Mouse (Mus musculus): Measurements from ENCODE around the gene Nyap2. TPM values are rescaled to one million over a fixed set of nuclear protein-coding genes. Genes with fewer than 3 reads are reported as not detected.
A peak's percentile ranks its signal among the peaks of the same experiment; 100 is the strongest.

The Nyap2 gene
- polyA plus RNA-seq, 2 experiments = 0.06 TPM; not detected in 1

DNA sequence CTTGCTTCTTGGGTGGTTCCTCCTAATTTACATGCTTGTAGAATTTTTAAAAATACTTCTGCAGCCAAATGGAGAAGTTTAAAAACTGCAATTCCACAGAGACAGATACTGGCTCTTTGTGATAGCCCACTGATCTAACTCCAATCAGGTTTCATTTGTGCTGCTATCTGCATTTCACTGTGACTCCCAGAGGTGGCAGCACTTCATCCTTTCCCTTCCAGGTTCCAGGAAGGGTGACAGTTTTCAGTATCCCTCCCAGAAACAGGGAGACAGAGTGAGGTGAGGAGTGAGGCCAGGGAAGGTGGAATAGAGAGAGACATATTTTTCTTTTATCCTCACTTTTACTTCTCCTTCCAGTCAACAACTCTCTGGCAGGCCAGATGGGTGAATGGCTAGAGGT lies 230.7 kb downstream of the Nyap2 start:
- H3K36me3 ChIP-seq (ENCODE audit: control insufficient read depth, insufficient read depth, low read length) = no peaks in the 10 kb centered on the region
- H3K9ac ChIP-seq (ENCODE audit: low read depth, low read length, severe bottlenecking) = no peak overlapping the region
- H3K4me2 ChIP-seq (replicated peaks; ENCODE audit: low read depth, low read length, severe bottlenecking) = no peak overlapping the region
- H3K4me3 ChIP-seq (replicated peaks; ENCODE audit: low read length) = no peak overlapping the region
- no peaks in the 10 kb centered on the region for H3K27me3 ChIP-seq (ENCODE audit: control insufficient read depth, insufficient read depth, low read length)
- no peak for ATAC-seq (ENCODE audit: low FRiP score, low read depth)
- no peak for DNase-seq (ENCODE audit: low spot score)
- no peaks in the 10 kb centered on the region for H3K9me3 ChIP-seq (ENCODE audit: control insufficient read depth, low read length)
- H3K4me1 ChIP-seq (ENCODE audit: control insufficient read depth, insufficient read depth, low read length) = no peaks in the 10 kb centered on the region
- no peak overlapping the region for H3K27ac ChIP-seq (replicated peaks; ENCODE audit: low read depth, low read length)
- no peak for TF ChIP-seq POLR2A (IDR thresholded peaks at IDR 0.05; ENCODE audit: borderline replicate concordance, extremely low read depth, insufficient read depth, insufficient read length)

DNA sequence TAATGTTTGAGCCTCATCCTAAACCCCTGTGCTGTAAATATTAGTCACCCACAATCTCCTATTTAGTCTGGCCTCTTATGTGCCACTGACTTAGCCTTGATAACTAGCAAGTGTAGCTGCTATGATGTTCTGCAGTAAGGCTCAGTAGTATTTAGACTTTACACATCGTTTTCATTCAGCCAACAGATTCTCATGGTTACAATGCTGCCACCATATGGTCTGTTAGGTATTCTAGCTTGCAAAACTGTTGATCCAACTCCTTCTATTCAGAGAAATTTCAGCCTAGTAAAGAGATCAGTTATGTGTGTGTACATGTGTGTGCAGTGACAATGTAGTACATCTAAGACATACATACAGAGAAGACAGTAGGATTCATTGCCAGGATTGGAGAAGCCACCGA lies 231.2 kb downstream of the Nyap2 start:
- no peak for TF ChIP-seq POLR2A (IDR thresholded peaks at IDR 0.05; ENCODE audit: borderline replicate concordance, extremely low read depth, insufficient read depth, insufficient read length)
- no peak overlapping the region for H3K27ac ChIP-seq (replicated peaks; ENCODE audit: low read depth, low read length)
- no peaks in the 10 kb centered on the region for H3K27me3 ChIP-seq (ENCODE audit: control insufficient read depth, insufficient read depth, low read length)
- no peak overlapping the region for H3K4me2 ChIP-seq (replicated peaks; ENCODE audit: low read depth, low read length, severe bottlenecking)
- no peak for DNase-seq (ENCODE audit: low spot score)
- no peaks in the 10 kb centered on the region for H3K9me3 ChIP-seq (ENCODE audit: control insufficient read depth, low read length)
- WGBS = 56% methylated on average over 2 of the region's 2 CpGs
- H3K9ac ChIP-seq (ENCODE audit: low read depth, low read length, severe bottlenecking) = no peak overlapping the region
- no peak for ATAC-seq (ENCODE audit: low FRiP score, low read depth)
- no peaks in the 10 kb centered on the region for H3K4me1 ChIP-seq (ENCODE audit: control insufficient read depth, insufficient read depth, low read length)
- no peak overlapping the region for H3K4me3 ChIP-seq (replicated peaks; ENCODE audit: low read length)
- no peaks in the 10 kb centered on the region for H3K36me3 ChIP-seq (ENCODE audit: control insufficient read depth, insufficient read depth, low read length)

DNA sequence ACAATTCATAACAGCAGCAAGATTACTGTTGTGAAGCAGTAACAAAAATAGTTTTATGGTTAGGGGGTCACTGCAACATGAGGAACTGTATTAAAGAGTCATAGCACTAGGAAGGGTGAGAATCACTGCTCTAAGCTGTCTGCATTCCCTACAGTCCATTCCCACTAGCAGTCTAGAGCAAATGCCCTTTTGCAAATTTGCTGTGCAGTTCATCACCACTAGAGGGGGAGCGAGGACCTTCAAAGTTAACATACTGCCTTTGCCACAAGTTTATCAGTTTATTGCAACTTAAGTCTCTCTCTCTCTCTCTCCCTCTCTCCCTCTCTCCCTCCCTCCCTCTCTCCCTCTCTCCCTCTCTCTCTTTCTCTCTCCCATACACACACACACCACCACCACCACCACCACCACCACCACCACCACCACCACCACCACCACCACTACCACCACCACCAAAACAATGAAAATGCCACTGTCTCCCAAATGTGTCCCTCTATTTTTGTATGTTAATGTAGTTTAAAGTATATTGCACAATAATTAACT lies 233.4 kb downstream of the Nyap2 start:
- no peak for TF ChIP-seq POLR2A (IDR thresholded peaks at IDR 0.05; ENCODE audit: borderline replicate concordance, extremely low read depth, insufficient read depth, insufficient read length)
- H3K27me3 ChIP-seq (ENCODE audit: control insufficient read depth, insufficient read depth, low read length) = no peaks in the 10 kb centered on the region
- H3K4me1 ChIP-seq (ENCODE audit: control insufficient read depth, insufficient read depth, low read length) = no peaks in the 10 kb centered on the region
- no peak overlapping the region for H3K4me2 ChIP-seq (replicated peaks; ENCODE audit: low read depth, low read length, severe bottlenecking)
- no peaks in the 10 kb centered on the region for H3K36me3 ChIP-seq (ENCODE audit: control insufficient read depth, insufficient read depth, low read length)
- WGBS = 0% methylated on average over 1 of the region's 1 CpGs
- H3K4me3 ChIP-seq (replicated peaks; ENCODE audit: low read length) = no peak overlapping the region
- H3K9me3 ChIP-seq (ENCODE audit: control insufficient read depth, low read length) = no peaks in the 10 kb centered on the region
- ATAC-seq (ENCODE audit: low FRiP score, low read depth) (0 out of 2 replicates have a peak, but pooled peaks have one; percentile 34), DNase-seq (ENCODE audit: low spot score) (peak; percentile 75)
- no peak overlapping the region for H3K9ac ChIP-seq (ENCODE audit: low read depth, low read length, severe bottlenecking)
- H3K27ac ChIP-seq (replicated peaks; ENCODE audit: low read depth, low read length) = no peak overlapping the region

DNA sequence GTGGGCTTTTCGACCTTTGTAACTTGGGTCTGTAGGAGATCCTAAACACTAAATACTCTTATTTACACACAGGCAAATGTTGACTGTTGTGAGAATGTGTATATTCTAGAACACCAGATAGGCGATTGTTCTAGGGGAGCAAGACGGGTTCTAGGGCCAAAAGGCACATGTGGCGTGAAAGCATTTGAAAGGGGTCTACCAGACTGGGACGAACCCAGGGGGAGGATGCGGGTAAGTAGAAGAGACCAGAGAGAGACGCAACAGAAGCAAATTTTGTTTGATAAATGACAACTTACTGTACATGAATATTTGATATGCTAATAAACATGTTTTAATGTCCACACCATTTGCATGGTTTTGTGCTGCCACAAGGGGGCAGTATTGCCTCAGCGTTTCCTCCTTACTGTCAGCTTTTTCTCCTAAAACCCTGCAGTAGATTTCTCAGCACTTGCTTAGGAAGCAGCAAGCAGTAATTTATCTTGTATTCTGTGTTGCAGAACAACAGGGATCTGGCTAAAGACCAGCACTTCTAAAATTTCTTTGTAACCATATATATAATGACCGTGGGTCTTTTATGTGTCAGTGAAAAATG lies 239.7 kb downstream of the Nyap2 start:
- no peaks in the 10 kb centered on the region for H3K27me3 ChIP-seq (ENCODE audit: control insufficient read depth, insufficient read depth, low read length)
- H3K4me3 ChIP-seq (replicated peaks; ENCODE audit: low read length) = no peak overlapping the region
- ATAC-seq (ENCODE audit: low FRiP score, low read depth) (peak; percentile 74), DNase-seq (ENCODE audit: low spot score) (peak; percentile 86)
- H3K4me2 ChIP-seq (replicated peaks; ENCODE audit: low read depth, low read length, severe bottlenecking) = no peak overlapping the region
- no peaks in the 10 kb centered on the region for H3K36me3 ChIP-seq (ENCODE audit: control insufficient read depth, insufficient read depth, low read length)
- 52% methylated on average over 9 of the region's 9 CpGs for WGBS
- H3K9ac ChIP-seq (ENCODE audit: low read depth, low read length, severe bottlenecking) = no peak overlapping the region
- H3K4me1 ChIP-seq (ENCODE audit: control insufficient read depth, insufficient read depth, low read length) = no peaks in the 10 kb centered on the region
- no peaks in the 10 kb centered on the region for H3K9me3 ChIP-seq (ENCODE audit: control insufficient read depth, low read length)
- H3K27ac ChIP-seq (replicated peaks; ENCODE audit: low read depth, low read length) = no peak overlapping the region
- no peak for TF ChIP-seq POLR2A (IDR thresholded peaks at IDR 0.05; ENCODE audit: borderline replicate concordance, extremely low read depth, insufficient read depth, insufficient read length)

DNA sequence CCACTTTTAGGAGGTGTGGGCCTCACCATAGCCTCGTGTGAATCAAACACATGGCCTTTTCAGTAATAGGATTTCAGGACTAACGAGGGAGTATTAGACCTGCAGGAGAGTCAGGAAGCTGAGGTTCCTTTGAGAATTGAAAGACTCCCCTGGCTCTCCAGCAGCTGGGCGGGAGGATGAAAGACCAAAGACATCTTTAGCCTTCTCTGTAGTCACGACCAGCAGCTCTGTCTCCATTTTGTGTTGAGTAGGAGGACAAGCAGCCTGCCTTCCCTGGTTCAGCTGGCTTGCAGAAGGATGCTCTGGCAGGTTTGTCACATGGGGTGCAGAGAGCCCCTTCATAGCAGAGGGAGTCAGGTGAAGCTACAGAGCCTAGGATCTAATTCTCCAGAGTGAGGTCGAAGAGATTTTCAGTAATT lies 240.3 kb downstream of the Nyap2 start:
- Histone ChIP-seq H3K27ac (replicated peaks; ENCODE audit: low read depth, low read length) (no peak overlapping the region), H3K36me3 (ENCODE audit: control insufficient read depth, insufficient read depth, low read length) (no peaks in the 10 kb centered on the region), H3K27me3 (ENCODE audit: control insufficient read depth, insufficient read depth, low read length) (no peaks in the 10 kb centered on the region), H3K4me2 (replicated peaks; ENCODE audit: low read depth, low read length, severe bottlenecking) (no peak overlapping the region), H3K9ac (ENCODE audit: low read depth, low read length, severe bottlenecking) (no peak overlapping the region), H3K9me3 (ENCODE audit: control insufficient read depth, low read length) (no peaks in the 10 kb centered on the region), H3K4me1 (ENCODE audit: control insufficient read depth, insufficient read depth, low read length) (no peaks in the 10 kb centered on the region), H3K4me3 (replicated peaks; ENCODE audit: low read length) (no peak overlapping the region)
- DNase-seq (ENCODE audit: low spot score) (peak; percentile 5), ATAC-seq (ENCODE audit: low FRiP score, low read depth) (no peak; the same call in none of the 2 replicates)
- TF ChIP-seq POLR2A (IDR thresholded peaks at IDR 0.05; ENCODE audit: borderline replicate concordance, extremely low read depth, insufficient read depth, insufficient read length) = no peak
- WGBS = 23% methylated on average over 5 of the region's 5 CpGs

All from limb, embryonic 14.5 days (tissue).